In genomic region chr4:130702835-130703535, GRCm38 (mm10) we compare ENCODE assay signal across 22 mouse cellular contexts. TPM values are rescaled to one million over a fixed set of nuclear protein-coding genes. Genes with fewer than 3 reads are reported as not detected.
DNase-seq lines count a peak whose midpoint lies in the region; ATAC-seq lines count a peak whose summit lies in the region.
"Had no signal": no experiment of that assay in that cellular context is flagged by ENCODE, and none has a peak within 500 bp of the region (broad histone marks: within the 10 kb centered on the region; RNA-seq: fewer than 3 reads in every experiment).

No protein-coding gene starts in this region.

- no peaks in the 10 kb centered on the region for H3K27me3 ChIP-seq in liver, embryonic 13.5 days
- no peaks in the 10 kb centered on the region for H3K27me3 ChIP-seq in stomach, embryonic 16.5 days (ENCODE audit: control insufficient read depth, insufficient read depth, low read length)
- H3K27me3 ChIP-seq: embryonic facial prominence, embryonic 13.5 days; limb, embryonic 13.5 days; midbrain, embryonic 15.5 days; neural tube, embryonic 15.5 days; stomach, embryonic 15.5 days had no signal

- peak overlapping the region; percentile 58 for H3K27ac ChIP-seq in liver, embryonic 13.5 days
- H3K27ac ChIP-seq in stomach, embryonic 16.5 days (ENCODE audit: low read length), result no peak overlapping the region
- H3K27ac ChIP-seq: embryonic facial prominence, embryonic 13.5 days; heart, embryonic 10.5 days; hindbrain, embryonic 14.5 days; limb, embryonic 13.5 days; midbrain, embryonic 15.5 days; neural tube, embryonic 15.5 days; stomach, embryonic 15.5 days had no signal

- H3K36me3 ChIP-seq in liver, embryonic 13.5 days, result peaks cover 61% of the 10 kb centered on the region
- H3K36me3 ChIP-seq in stomach, embryonic 16.5 days (ENCODE audit: control insufficient read depth, insufficient read depth, low read length), result no peaks in the 10 kb centered on the region

- H3K9me3 ChIP-seq in liver, embryonic 13.5 days (replicated peaks), result no peaks in the 10 kb centered on the region
- H3K9me3 ChIP-seq in stomach, embryonic 16.5 days (replicated peaks; ENCODE audit: control insufficient read depth, low read length), result no peaks in the 10 kb centered on the region
- H3K9me3 ChIP-seq: embryonic facial prominence, embryonic 13.5 days; heart, embryonic 10.5 days; limb, embryonic 13.5 days; midbrain, embryonic 15.5 days; neural tube, embryonic 15.5 days; stomach, embryonic 15.5 days had no signal

- WGBS in liver, embryonic 13.5 days (ENCODE audit: insufficient replicate concordance), result 75% methylated on average over 3 of the region's 3 CpGs
- 82% methylated on average over 3 of the region's 3 CpGs for WGBS in stomach, embryonic 16.5 days

- H3K4me1 ChIP-seq in liver, embryonic 13.5 days (replicated peaks), result peaks cover 85% of the 10 kb centered on the region
- no peaks in the 10 kb centered on the region; the same call in 1 of the 2 replicates for H3K4me1 ChIP-seq in stomach, embryonic 16.5 days (ENCODE audit: control insufficient read depth, insufficient read depth, low read length)

- peak; percentile 37 for DNase-seq in kidney, adult 9 months
- DNase-seq in kidney, postnatal 10 days, result no peak
- DNase-seq in liver, embryonic 13.5 days, result no peak
- no peak for DNase-seq in liver
- peak; percentile 62 for DNase-seq in R1 (ENCODE audit: low read depth, low spot score)
- DNase-seq in right cerebral cortex, postnatal 36 days (ENCODE audit: low spot score in 2 of 2), result no peak
- DNase-seq: adrenal gland, postnatal 25 days; cerebellum, adult 11 months; cerebellum, postnatal 14 days; gastrocnemius, postnatal 10 days; heart, postnatal 36 days had no signal

- no peak overlapping the region for H3K4me2 ChIP-seq in liver, embryonic 13.5 days
- H3K4me2 ChIP-seq in stomach, embryonic 16.5 days (ENCODE audit: low read depth, low read length), result no peak overlapping the region
- H3K4me2 ChIP-seq: embryonic facial prominence, embryonic 13.5 days; hindbrain, embryonic 14.5 days; limb, embryonic 13.5 days; midbrain, embryonic 15.5 days; neural tube, embryonic 15.5 days; stomach, embryonic 15.5 days had no signal

- ATAC-seq in liver, embryonic 13.5 days (ENCODE audit: low read depth), result no peak
- 0 out of 2 replicates have a peak, but pooled peaks have one; percentile 29 for ATAC-seq in stomach, embryonic 16.5 days (ENCODE audit: insufficient read depth, low FRiP score)
- ATAC-seq: forebrain, embryonic 14.5 days; intestine, embryonic 16.5 days; midbrain, embryonic 15.5 days had no signal

- H3K4me3 ChIP-seq in liver, embryonic 13.5 days (replicated peaks), result no peak overlapping the region
- no peak overlapping the region for H3K4me3 ChIP-seq in stomach, embryonic 16.5 days (replicated peaks; ENCODE audit: low read length)
- H3K4me3 ChIP-seq: embryonic facial prominence, embryonic 13.5 days; heart, embryonic 10.5 days; limb, embryonic 13.5 days; midbrain, embryonic 15.5 days; myocyte; neural tube, embryonic 15.5 days; stomach, embryonic 15.5 days had no signal

- no peak overlapping the region for H3K9ac ChIP-seq in liver, embryonic 13.5 days
- no peak overlapping the region for H3K9ac ChIP-seq in stomach, embryonic 16.5 days (ENCODE audit: low read length)
- H3K9ac ChIP-seq: embryonic facial prominence, embryonic 13.5 days; hindbrain, embryonic 14.5 days; limb, embryonic 13.5 days; midbrain, embryonic 15.5 days; neural tube, embryonic 15.5 days; stomach, embryonic 15.5 days had no signal

RNA-seq across cellular contexts. Expression of gene Pum1, which starts 39.9 kb away (rescaled TPM):
- 29.7 and 36.1 TPM in 2 replicates for polyA plus RNA-seq in liver, embryonic 13.5 days (2015; fragmentation: Nextera tagmentation; extraction: Ambion mirVana)
- polyA plus RNA-seq in stomach, embryonic 16.5 days (2015; fragmentation: Nextera tagmentation; extraction: Ambion mirVana), result 73.3 and 79.7 TPM in 2 replicates

Comparison
In these comparisons a context has a peak if more than half of its experiments do, and no peak if none do; other contexts are left out.
1. DNase-seq: peak in kidney, adult 9 months (single experiment) and R1 (single experiment); none in kidney, postnatal 10 days (single experiment), liver, embryonic 13.5 days (single experiment), liver (single experiment) and right cerebral cortex, postnatal 36 days (0 of 2).